In genomic region chr12:33313828-33314671, GRCm38 (mm10) we compare ENCODE assay signal across 8 mouse cellular contexts.
DNase-seq lines count a peak whose midpoint lies in the region; TF ChIP-seq lines count a peak whose summit lies in the region.

No protein-coding gene starts in this region.

- intact Hi-C loops in left cerebral cortex, adult 2 months (cut with DNase I), result no loop called here

- no peak for TF ChIP-seq CTCF in cortical plate, adult 2 months (IDR thresholded peaks at IDR 0.05; ENCODE audit: extremely low read depth, insufficient read depth, low read length)
- TF ChIP-seq CTCF in left cerebral cortex, adult 2 months (IDR thresholded peaks at IDR 0.05), result no peak

- DNase-seq in adrenal gland, adult 2 months, result peak; percentile 83
- DNase-seq in gastrocnemius, postnatal 25 days, result peak; percentile 84
- DNase-seq in induced T-regulatory cell, adult 2 months (ENCODE audit: low read depth), result peak; percentile 88
- DNase-seq in left cerebral cortex, adult 2 months (ENCODE audit: extremely low spot score in 1 of 2, low spot score in 2 of 2), result peak; percentile 54 to 70
- DNase-seq in lung, postnatal 36 days, result peak; percentile 89
- peak; percentile 74 for DNase-seq in retina, postnatal 1 day
- DNase-seq in thymus, postnatal 4 days, result peak; percentile 71

- no peak for TF ChIP-seq POLR2A in cortical plate, adult 2 months (IDR thresholded peaks at IDR 0.05; ENCODE audit: extremely low read depth, insufficient read depth, low read length)

- H3K4me3 ChIP-seq in cortical plate, adult 2 months (ENCODE audit: insufficient read depth, low read length), result 0 out of 2 replicates have a peak overlapping the region, but pooled peaks have one; percentile 1
- H3K4me3 ChIP-seq in left cerebral cortex, adult 2 months, result peak overlapping the region; percentile 24; the same call in 1 of the 2 replicates

- no peak overlapping the region for H3K27ac ChIP-seq in cortical plate, adult 2 months (ENCODE audit: insufficient read depth, low read length)
- peak overlapping the region; percentile 78 for H3K27ac ChIP-seq in left cerebral cortex, adult 2 months

- H3K4me1 ChIP-seq in cortical plate, adult 2 months (ENCODE audit: control insufficient read depth, insufficient read depth, low read length), result peaks cover 8% of the 10 kb centered on the region
